21 mouse cellular contexts compared by ENCODE assay signal in genomic region chr6:100254671-100255070, GRCm38 (mm10). TPM values are rescaled to one million over a fixed set of nuclear protein-coding genes. Genes with fewer than 3 reads are reported as not detected.
A peak's percentile ranks its signal among the peaks of the same experiment; 100 is the strongest.
DNase-seq lines count a peak whose midpoint lies in the region; ATAC-seq and TF ChIP-seq lines count a peak whose summit lies in the region.
"Had no signal": no experiment of that assay in that cellular context is flagged by ENCODE, and none has a peak within 500 bp of the region (broad histone marks: within the 10 kb centered on the region; RNA-seq: fewer than 3 reads in every experiment).

No protein-coding gene starts in this region.

- no peaks in the 10 kb centered on the region for H3K27me3 ChIP-seq in lung, embryonic 15.5 days
- H3K27me3 ChIP-seq in thymus, adult 2 months (ENCODE audit: control insufficient read depth, insufficient read depth, low read length): no peaks in the 10 kb centered on the region
- H3K27me3 ChIP-seq in hindbrain, postnatal 0 days (ENCODE audit: insufficient read depth, low read length): no peaks in the 10 kb centered on the region
- H3K27me3 ChIP-seq: forebrain, embryonic 13.5 days; hindbrain, embryonic 12.5 days; hindbrain, embryonic 15.5 days; Patski had no signal

- no peaks in the 10 kb centered on the region for H3K9me3 ChIP-seq in lung, embryonic 15.5 days
- H3K9me3 ChIP-seq in hindbrain, postnatal 0 days (ENCODE audit: low read length): no peaks in the 10 kb centered on the region
- H3K9me3 ChIP-seq: forebrain, embryonic 13.5 days; hindbrain, embryonic 12.5 days; hindbrain, embryonic 15.5 days had no signal

- 0 out of 2 replicates have a peak overlapping the region, but pooled peaks have one; percentile 15 for H3K27ac ChIP-seq in lung, embryonic 15.5 days
- no peak overlapping the region; the same call in 1 of the 2 replicates for H3K27ac ChIP-seq in thymus, adult 2 months (ENCODE audit: control insufficient read depth, insufficient read depth, low read length)
- H3K27ac ChIP-seq in embryonic fibroblast, embryonic 13.5 days (ENCODE audit: insufficient read depth, low read length): peak overlapping the region; percentile 64
- no peak overlapping the region for H3K27ac ChIP-seq in hindbrain, postnatal 0 days
- H3K27ac ChIP-seq: forebrain, embryonic 13.5 days; gastrocnemius, adult 2 months; hindbrain, embryonic 12.5 days; hindbrain, embryonic 15.5 days had no signal

- H3K36me3 ChIP-seq in lung, embryonic 15.5 days: no peaks in the 10 kb centered on the region
- no peaks in the 10 kb centered on the region for H3K36me3 ChIP-seq in thymus, adult 2 months (ENCODE audit: control insufficient read depth, insufficient read depth, low read length)
- H3K36me3 ChIP-seq in hindbrain, postnatal 0 days (ENCODE audit: insufficient read depth, low read length): no peaks in the 10 kb centered on the region
- H3K36me3 ChIP-seq: hindbrain, embryonic 12.5 days; hindbrain, embryonic 15.5 days had no signal

- ATAC-seq in lung, embryonic 15.5 days (ENCODE audit: borderline replicate concordance, extremely low read depth, low FRiP score, low TSS enrichment): no peak
- no peak for ATAC-seq in hindbrain, postnatal 0 days
- ATAC-seq: forebrain, embryonic 13.5 days; forebrain, embryonic 16.5 days; Patski had no signal

- peaks cover 20% of the 10 kb centered on the region for H3K4me1 ChIP-seq in lung, embryonic 15.5 days
- H3K4me1 ChIP-seq in thymus, adult 2 months (replicated peaks; ENCODE audit: control insufficient read depth, insufficient read depth, low read length): peaks cover 13% of the 10 kb centered on the region
- peaks cover 17% of the 10 kb centered on the region for H3K4me1 ChIP-seq in embryonic fibroblast, embryonic 13.5 days (ENCODE audit: control insufficient read depth, insufficient read depth, low read length)
- H3K4me1 ChIP-seq in hindbrain, postnatal 0 days (ENCODE audit: insufficient read depth, low read length): no peaks in the 10 kb centered on the region

- no peak for TF ChIP-seq POLR2A in thymus, adult 2 months (IDR thresholded peaks at IDR 0.05; ENCODE audit: control insufficient read depth, extremely low read depth, insufficient read depth, low read length, poor library complexity)
- TF ChIP-seq POLR2A in embryonic fibroblast, embryonic 13.5 days (IDR thresholded peaks at IDR 0.05; ENCODE audit: low read depth, low read length): no peak

- TF ChIP-seq CTCF in thymus, adult 2 months (IDR thresholded peaks at IDR 0.05; ENCODE audit: borderline replicate concordance, control insufficient read depth, extremely low read depth, insufficient read depth, low read length, poor library complexity): no peak
- no peak for TF ChIP-seq CTCF in embryonic fibroblast, embryonic 13.5 days (IDR thresholded peaks at IDR 0.05; ENCODE audit: borderline replicate concordance, insufficient read depth, low read length)
- no peak for TF ChIP-seq CTCF in hindbrain, postnatal 0 days (IDR thresholded peaks at IDR 0.05; ENCODE audit: low read depth)

- no peak overlapping the region for H3K4me3 ChIP-seq in lung, embryonic 15.5 days
- no peak overlapping the region for H3K4me3 ChIP-seq in thymus, adult 2 months (ENCODE audit: control insufficient read depth, insufficient read depth, low read length)
- H3K4me3 ChIP-seq in embryonic fibroblast, embryonic 13.5 days (ENCODE audit: insufficient read depth, low read length): no peak overlapping the region
- H3K4me3 ChIP-seq in hindbrain, postnatal 0 days (ENCODE audit: low read length): no peak overlapping the region
- H3K4me3 ChIP-seq: forebrain, embryonic 13.5 days; gastrocnemius, adult 2 months; hindbrain, embryonic 12.5 days; hindbrain, embryonic 15.5 days had no signal

- no peak for DNase-seq in lung, postnatal 25 days (ENCODE audit: low spot score)
- DNase-seq in thymus, adult 2 months: peak; percentile 7
- DNase-seq in thymus, postnatal 4 days: no peak
- DNase-seq in Muller cell, postnatal 12 days (ENCODE audit: inconsistent ontology term): peak; percentile 31
- DNase-seq in cerebellum, adult 11-12 months: no peak
- no peak for DNase-seq in hindbrain, postnatal 0 days (ENCODE audit: low spot score)
- DNase-seq: adrenal gland, adult 2 months; adrenal gland, postnatal 14 days; cerebellum, adult 18-20 months; cerebellum, adult 9-10 months; gastrocnemius, adult 2 months; gastrocnemius, postnatal 14 days; heart, adult 11 months had no signal

- no peak overlapping the region for H3K4me2 ChIP-seq in lung, embryonic 15.5 days
- no peak overlapping the region for H3K4me2 ChIP-seq in hindbrain, postnatal 0 days (ENCODE audit: low read depth, low read length)
- H3K4me2 ChIP-seq: forebrain, embryonic 13.5 days; heart, embryonic 11.5 days; hindbrain, embryonic 12.5 days; hindbrain, embryonic 15.5 days had no signal

- 81% methylated on average over 1 of the region's 1 CpGs for WGBS in lung, embryonic 15.5 days
- WGBS in thymus, adult 2 months: 59% methylated on average over 1 of the region's 1 CpGs
- 83% methylated on average over 1 of the region's 1 CpGs for WGBS in hindbrain, postnatal 0 days

- H3K9ac ChIP-seq in lung, embryonic 15.5 days: no peak overlapping the region
- H3K9ac ChIP-seq in hindbrain, postnatal 0 days (replicated peaks; ENCODE audit: low read length): no peak overlapping the region
- H3K9ac ChIP-seq: forebrain, embryonic 13.5 days; hindbrain, embryonic 12.5 days; hindbrain, embryonic 15.5 days had no signal

RNA-seq across cellular contexts. Expression of gene Rybp, which starts 32.6 kb away (rescaled TPM):
- 21.8 and 22.4 TPM in 2 replicates for polyA plus RNA-seq in lung, embryonic 15.5 days (2015; fragmentation: Nextera tagmentation; extraction: Ambion mirVana)
- 28.6 and 31.9 TPM in 2 replicates for polyA plus RNA-seq in thymus, adult 2 months (2012; rRNA removed)
- polyA plus RNA-seq in embryonic fibroblast, embryonic 13.5 days (2011; ENCODE audit: insufficient read length, low read depth, missing spikeins): 31.7 and 51.8 TPM in 2 replicates
- total RNA-seq in hindbrain, postnatal 0 days (2014; rRNA removed): 18.7 and 24.5 TPM in 2 replicates
- 20.2 and 21.6 TPM in 2 replicates for polyA plus RNA-seq in hindbrain, postnatal 0 days (2015; fragmentation: Nextera tagmentation; extraction: Ambion mirVana)

Comparison
In these comparisons a context has a peak if more than half of its experiments do, and no peak if none do; other contexts are left out.
1. DNase-seq: peak in thymus, adult 2 months (single experiment) and Muller cell, postnatal 12 days (single experiment); none in lung, postnatal 25 days (single experiment), thymus, postnatal 4 days (single experiment), cerebellum, adult 11-12 months (single experiment) and hindbrain, postnatal 0 days (single experiment).
2. H3K27ac ChIP-seq: peak in lung, embryonic 15.5 days (single experiment) and embryonic fibroblast, embryonic 13.5 days (single experiment); none in thymus, adult 2 months (single experiment) and hindbrain, postnatal 0 days (single experiment).